Mouse (Mus musculus) MEL (cell line): ENCODE results near the gene Adam10. TPM values are rescaled to one million over a fixed set of nuclear protein-coding genes. Genes with fewer than 3 reads are reported as not detected.

Experiments used
- DNase-seq: peaks from one replicate; pipeline ENCODE4 v3.0.0; 2011; ENCODE audit warnings: low read depth, low spot score
- H3K27ac ChIP-seq: 2 replicates; pipeline ENCODE4 v1.5.1; 2012; ENCODE audit warnings: low read depth, mild to moderate bottlenecking, control low read depth, low read length, moderate library complexity; ENCODE audit not compliant: control insufficient read depth
- H3K27me3 ChIP-seq, 2 experiments: fragments of 150-350 bp in 1 of 2; sonication (generic) in 1 of 2; 2 replicates each; pipeline ENCODE4 v1.6.1; 2012; ENCODE audit warnings: low read length in 2 of 2, mild to moderate bottlenecking in 2 of 2, improper control_type of control experiment in 1 of 2, moderate library complexity in 1 of 2; ENCODE audit not compliant: insufficient read depth in 2 of 2, control insufficient read depth in 1 of 2
- H3K36me3 ChIP-seq, 2 experiments: 2 replicates each; pipeline ENCODE4 v1.6.1; 2012 to 2014; ENCODE audit warnings: low read length in 2 of 2, improper control_type of control experiment in 1 of 2, inconsistent platforms in 1 of 2, mild to moderate bottlenecking in 1 of 2; ENCODE audit not compliant: insufficient read depth in 2 of 2, control insufficient read depth in 1 of 2
- H3K4me1 ChIP-seq, 2 experiments: fragments of 150-350 bp in 1 of 2; sonication (generic) in 1 of 2; 2 replicates each; pipeline ENCODE4 v1.6.1; 2012; ENCODE audit warnings: low read length in 2 of 2, improper control_type of control experiment in 1 of 2, mild to moderate bottlenecking in 1 of 2; ENCODE audit not compliant: insufficient read depth in 2 of 2, control insufficient read depth in 1 of 2
- H3K4me3 ChIP-seq, 2 experiments: fragments of 150-350 bp in 1 of 2; sonication (generic) in 1 of 2; 2 replicates each; pipeline ENCODE4 v1.5.1; 2012; ENCODE audit warnings: low read depth in 2 of 2, low read length in 2 of 2, mild to moderate bottlenecking in 2 of 2, moderate library complexity in 2 of 2, control low read depth in 1 of 2, improper control_type of control experiment in 1 of 2; ENCODE audit not compliant: control insufficient read depth in 1 of 2, insufficient read depth in 1 of 2
- H3K79me2 ChIP-seq: 2 replicates; pipeline ENCODE4 v1.6.1; 2012; ENCODE audit warnings: mild to moderate bottlenecking, low read length, moderate library complexity; ENCODE audit not compliant: control insufficient read depth, poor library complexity, insufficient read depth
- H3K9ac ChIP-seq: 2 replicates; pipeline ENCODE4 v1.6.1; 2012; ENCODE audit warnings: low read depth, mild to moderate bottlenecking, control low read depth, low read length, moderate library complexity; ENCODE audit not compliant: control insufficient read depth, poor library complexity, severe bottlenecking
- H3K9me3 ChIP-seq: fragments of 150-350 bp; sonication (generic); replicated peaks from 2 replicates; pipeline ENCODE4 v1.6.1; 2012; ENCODE audit warnings: mild to moderate bottlenecking, low read length, improper control_type of control experiment, moderate library complexity; ENCODE audit not compliant: insufficient read depth
- BHLHE40 ChIP-seq: IDR thresholded peaks from 2 replicates; pipeline ENCODE4 v1.6.1; 2012; ENCODE audit warnings: low read depth, mild to moderate bottlenecking, inconsistent platforms, low read length, improper control_type of control experiment, borderline replicate concordance
- EP300 ChIP-seq, 2 experiments: IDR thresholded peaks; 2 replicates each; pipeline ENCODE4 v1.6.1; 2011; ENCODE audit warnings: improper control_type of control experiment in 2 of 2, low read length in 2 of 2, low read depth in 1 of 2, mild to moderate bottlenecking in 1 of 2
- HCFC1 ChIP-seq: IDR thresholded peaks from 2 replicates; pipeline ENCODE4 v1.6.1; 2012; ENCODE audit warnings: low read depth, mild to moderate bottlenecking, inconsistent platforms, low read length, improper control_type of control experiment, moderate library complexity
- MEF2A ChIP-seq: IDR thresholded peaks from 2 replicates; pipeline ENCODE4 v1.6.1; 2014; ENCODE audit warnings: low read depth, mild to moderate bottlenecking, inconsistent platforms, low read length, improper control_type of control experiment; ENCODE audit not compliant: poor library complexity, insufficient replicate concordance, severe bottlenecking; ENCODE audit errors: extremely low read depth
- MXI1 ChIP-seq: IDR thresholded peaks from 2 replicates; pipeline ENCODE4 v1.6.1; 2011; ENCODE audit warnings: mild to moderate bottlenecking, low read depth, low read length, improper control_type of control experiment
- MYB ChIP-seq: IDR thresholded peaks from 2 replicates; pipeline ENCODE4 v1.6.1; 2011; ENCODE audit warnings: mild to moderate bottlenecking, low read depth, low read length, improper control_type of control experiment
- POLR2AphosphoS2 ChIP-seq: IDR thresholded peaks from 2 replicates; pipeline ENCODE4 v1.6.1; 2011; ENCODE audit warnings: low read length, improper control_type of control experiment
- POLR2AphosphoS5 ChIP-seq: IDR thresholded peaks from 2 replicates; pipeline ENCODE4 v1.6.1; 2012; ENCODE audit warnings: low read depth, borderline replicate concordance, mild to moderate bottlenecking, inconsistent platforms, low read length, moderate library complexity, mixed read lengths
- SMC3 ChIP-seq: IDR thresholded peaks from 2 replicates; pipeline ENCODE4 v1.6.1; 2011; ENCODE audit warnings: low read depth, low read length, improper control_type of control experiment
- TCF12 ChIP-seq: IDR thresholded peaks from 2 replicates; pipeline ENCODE4 v1.6.1; 2014; ENCODE audit warnings: low read depth, mild to moderate bottlenecking, inconsistent platforms, low read length, improper control_type of control experiment, moderate library complexity
- USF1 ChIP-seq: IDR thresholded peaks from 2 replicates; pipeline ENCODE4 v1.6.1; 2014; ENCODE audit warnings: low read depth, mild to moderate bottlenecking, inconsistent platforms, low read length, improper control_type of control experiment, moderate library complexity
- ZKSCAN1 ChIP-seq: IDR thresholded peaks from 2 replicates; pipeline ENCODE4 v1.6.1; 2012; ENCODE audit warnings: low read depth, mild to moderate bottlenecking, inconsistent platforms, low read length, improper control_type of control experiment, moderate library complexity
- ZMIZ1 ChIP-seq: IDR thresholded peaks from 2 replicates; pipeline ENCODE4 v1.6.1; 2012; ENCODE audit warnings: low read depth, mild to moderate bottlenecking, inconsistent platforms, low read length, improper control_type of control experiment, moderate library complexity
- polyA plus RNA-seq, 2 experiments: library from polyadenylated mRNA; stranded (reverse) in 1 of 2; unstranded in 1 of 2; fragments of >175 nt in 1 of 2; fragments of >200 nt in 1 of 2; gene quantifications; 2 replicates each; pipeline versions ENCODE4 v1.2.1 to v1.2.4; 2012; ENCODE audit warnings: low replicate concordance in 2 of 2, low read depth in 1 of 2; ENCODE audit not compliant: insufficient read length in 2 of 2, insufficient read depth in 1 of 2, missing spikeins in 1 of 2
- total RNA-seq: library from RNA; depleted of rRNA; stranded (reverse); fragments of 300-350 nt; gene quantifications from 2 replicates; pipeline ENCODE4 v1.2.3, GENCODE M21; 2012

The Adam10 gene
- total and polyA plus RNA-seq, 3 experiments, result 20.3 to 127 (median 52.0) TPM

GRCm38 (mm10) chr9:70731079-70731478 is 52.3 kb downstream of the Adam10 start:
- H3K9me3 ChIP-seq, result no peaks in the 10 kb centered on the region
- no peak for TF ChIP-seq HCFC1
- no peak for TF ChIP-seq SMC3
- peak; percentile 59; the same call in 1 of the 2 replicates for TF ChIP-seq MEF2A
- no peaks in the 10 kb centered on the region; the same call in 1 of the 2 replicates for H3K79me2 ChIP-seq
- no peaks in the 10 kb centered on the region for H3K27me3 ChIP-seq
- no peak overlapping the region for H3K4me3 ChIP-seq
- H3K9ac ChIP-seq, result no peak overlapping the region
- no peak overlapping the region for H3K27ac ChIP-seq
- H3K36me3 ChIP-seq, result peaks cover 2 to 36% of the 10 kb centered on the region in 2 experiments
- DNase-seq, result peak; percentile 30
- peaks cover 18 to 19% of the 10 kb centered on the region in 2 experiments for H3K4me1 ChIP-seq

GRCm38 (mm10) chr9:70733208-70733607 is 54.4 kb downstream of the Adam10 start:
- Histone ChIP-seq H3K36me3 (peaks cover 2 to 38% of the 10 kb centered on the region in 2 experiments), H3K27me3 (no peaks in the 10 kb centered on the region)
- no peak for TF ChIP-seq POLR2AphosphoS5
- 0 out of 4 replicates have a peak, but pooled peaks have one; percentile 10 to 17 for TF ChIP-seq EP300 (IDR thresholded peaks at IDR 0.05; ENCODE audit: low read depth in 1 of 2, low read length in 2 of 2)
- TF ChIP-seq, all 39 proteins: peak for 1

GRCm38 (mm10) chr9:70739998-70740397 is 61.2 kb downstream of the Adam10 start:
- no peaks in the 10 kb centered on the region for H3K4me1 ChIP-seq
- H3K9me3 ChIP-seq, result no peaks in the 10 kb centered on the region
- no peak overlapping the region for H3K27ac ChIP-seq
- no peaks in the 10 kb centered on the region for H3K79me2 ChIP-seq
- H3K27me3 ChIP-seq, result no peaks in the 10 kb centered on the region
- H3K4me3 ChIP-seq, result no peak overlapping the region
- TF ChIP-seq BHLHE40, result no peak
- TF ChIP-seq MXI1, result no peak
- TF ChIP-seq ZMIZ1, result no peak
- no peak for TF ChIP-seq ZKSCAN1
- TF ChIP-seq USF1, result no peak
- TF ChIP-seq POLR2AphosphoS2, result no peak
- TF ChIP-seq MYB, result no peak
- no peak for TF ChIP-seq TCF12
- H3K36me3 ChIP-seq, result peaks cover 2 to 13% of the 10 kb centered on the region in 2 experiments; a peak in 2 of 4 replicates
- DNase-seq, result no peak
- H3K9ac ChIP-seq, result no peak overlapping the region

More at GRCm38 (mm10) chr9:70733208-70733607, 54.4 kb downstream of the Adam10 start:
- Histone ChIP-seq H3K4me1 (peaks cover 18 to 19% of the 10 kb centered on the region in 2 experiments), H3K79me2 (no peaks in the 10 kb centered on the region; the same call in 1 of the 2 replicates), H3K9ac (no peak overlapping the region), H3K27ac (peak overlapping the region; percentile 29; the same call in 1 of the 2 replicates), H3K9me3 (no peaks in the 10 kb centered on the region), H3K4me3 (no peak overlapping the region)
- DNase-seq, result peak; percentile 82
